Mouse (Mus musculus): ENCODE results near the gene Rpusd4. TPM values are rescaled to one million over a fixed set of nuclear protein-coding genes. Genes with fewer than 3 reads are reported as not detected.
A peak's percentile ranks its signal among the peaks of the same experiment; 100 is the strongest.

Gene Rpusd4
- polyA plus RNA-seq, 1 experiment from 2014 or later = 33.3 TPM

DNA sequence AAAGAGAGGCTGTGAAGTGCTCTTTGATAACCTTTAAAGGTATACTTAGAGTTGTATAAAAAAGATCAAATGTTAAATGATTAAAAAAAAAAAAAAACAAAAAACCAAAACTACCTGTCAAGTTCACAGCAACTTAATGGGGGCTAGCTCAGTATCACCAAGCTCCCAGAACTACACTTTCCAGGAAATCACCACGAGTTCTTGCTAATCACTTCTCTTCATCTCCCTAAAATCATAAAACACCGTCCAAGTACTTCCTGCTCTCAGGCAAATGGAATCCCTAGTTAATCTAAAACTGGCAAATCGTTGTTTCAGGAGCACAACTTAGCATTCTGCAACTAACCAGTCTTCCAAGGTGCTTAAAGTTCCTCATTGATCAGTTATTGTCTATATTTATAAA is 3.2 kb upstream of the Rpusd4 start:
- H3K4me1 ChIP-seq = peaks cover 21% of the 10 kb centered on the region
- 87% methylated on average over 3 of the region's 3 CpGs for WGBS
- no peaks in the 10 kb centered on the region for H3K27me3 ChIP-seq (ENCODE audit: poor library complexity, severe bottlenecking)
- no peaks in the 10 kb centered on the region for H3K9me3 ChIP-seq
- H3K36me3 ChIP-seq (replicated peaks) = peaks cover 23% of the 10 kb centered on the region
- DNase-seq (ENCODE audit: extremely low spot score, low spot score) = no peak
- no peak overlapping the region for H3K4me3 ChIP-seq
- H3K27ac ChIP-seq = no peak overlapping the region

DNA sequence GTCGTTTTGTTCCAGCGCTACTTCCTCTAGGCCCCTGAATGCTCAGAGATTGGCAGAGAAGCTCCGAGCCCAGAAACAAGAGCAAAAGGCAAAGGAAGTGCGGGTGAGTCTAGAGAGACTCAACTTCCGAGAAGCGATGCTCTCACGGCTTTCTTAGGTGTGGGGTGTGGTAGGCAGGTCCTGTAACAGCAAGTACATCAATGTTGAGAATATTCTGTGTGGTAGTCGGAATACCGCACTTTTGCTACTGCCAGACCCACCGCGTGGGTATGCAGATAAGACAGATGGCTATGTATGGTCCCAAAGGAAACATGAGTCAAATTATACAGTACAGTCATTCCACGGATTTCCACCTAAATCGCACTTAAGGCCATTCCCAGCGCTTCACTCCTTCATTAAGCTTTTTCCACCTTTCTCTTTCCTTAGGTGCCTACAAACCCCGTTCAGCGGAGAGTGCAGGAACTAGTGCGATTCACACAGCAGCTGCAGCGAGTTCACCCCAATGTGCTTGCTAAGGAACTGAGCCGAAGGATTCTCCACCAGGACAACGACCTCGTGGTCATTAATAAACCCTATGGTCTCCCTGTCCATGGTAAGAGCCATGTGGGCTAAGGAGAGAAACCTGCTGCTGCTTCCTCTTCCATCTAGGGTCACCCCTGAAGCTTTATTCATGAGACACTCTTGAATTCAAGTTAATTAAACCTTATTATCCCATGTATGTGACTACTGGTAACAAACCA is 481 bp downstream of the Rpusd4 start:
- Histone ChIP-seq H3K27me3 (ENCODE audit: poor library complexity, severe bottlenecking) (no peaks in the 10 kb centered on the region), H3K27ac (peak overlapping the region; percentile 90), H3K4me1 (peaks cover 21% of the 10 kb centered on the region), H3K9me3 (no peaks in the 10 kb centered on the region), H3K4me3 (peak overlapping the region; percentile 84), H3K36me3 (replicated peaks) (peaks cover 37% of the 10 kb centered on the region)
- 3% methylated on average over 21 of the region's 21 CpGs for WGBS
- no peak for DNase-seq (ENCODE audit: extremely low spot score, low spot score)

- Histone ChIP-seq H3K4me1 (peaks cover 4% of the 10 kb centered on the region), H3K27me3 (ENCODE audit: poor library complexity, severe bottlenecking) (no peaks in the 10 kb centered on the region), H3K9me3 (no peaks in the 10 kb centered on the region), H3K27ac (no peak overlapping the region), H3K4me3 (no peak overlapping the region), H3K36me3 (replicated peaks) (peaks cover 56% of the 10 kb centered on the region)
- DNase-seq (ENCODE audit: extremely low spot score, low spot score) = no peak
- 87% methylated on average over 3 of the region's 3 CpGs for WGBS
Observed at GRCm38 (mm10) chr9:35277855-35278365, 10.2 kb downstream of the Rpusd4 start.

- Histone ChIP-seq H3K4me3 (no peak overlapping the region), H3K4me1 (peaks cover 9% of the 10 kb centered on the region), H3K9me3 (no peaks in the 10 kb centered on the region), H3K36me3 (replicated peaks) (peaks cover 51% of the 10 kb centered on the region), H3K27me3 (ENCODE audit: poor library complexity, severe bottlenecking) (peaks cover 3% of the 10 kb centered on the region), H3K27ac (no peak overlapping the region)
- DNase-seq (ENCODE audit: extremely low spot score, low spot score) = no peak
- 91% methylated on average over 4 of the region's 4 CpGs for WGBS
Observed at GRCm38 (mm10) chr9:35278451-35278850, 10.8 kb downstream of the Rpusd4 start.

- no peaks in the 10 kb centered on the region for H3K9me3 ChIP-seq
- WGBS = 22% methylated on average over 5 of the region's 5 CpGs
- H3K27ac ChIP-seq = peak overlapping the region; percentile 80; the same call in 1 of the 2 replicates
Observed at GRCm38 (mm10) chr9:35282006-35282850, 14.6 kb downstream of the Rpusd4 start.

DNA sequence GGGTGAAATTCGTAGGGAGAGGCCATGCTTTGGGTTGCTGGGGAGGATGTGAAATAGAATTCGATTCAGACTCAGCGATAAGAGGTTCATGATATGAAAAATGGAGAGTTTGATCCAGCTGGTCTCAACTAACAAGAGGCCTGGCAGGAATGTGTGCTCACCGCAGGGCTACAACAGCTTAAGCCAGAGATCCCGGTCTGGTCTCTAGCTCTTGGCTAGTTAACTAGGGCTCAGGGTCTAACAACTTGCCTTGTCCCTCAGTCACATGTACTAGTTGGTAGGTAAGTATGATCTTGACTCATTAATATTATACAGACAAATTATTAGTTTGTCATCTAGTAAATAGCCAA is 15.2 kb downstream of the Rpusd4 start:
- Histone ChIP-seq H3K4me3 (no peak overlapping the region), H3K4me1 (peaks cover 36% of the 10 kb centered on the region), H3K27ac (peak overlapping the region; percentile 80), H3K27me3 (ENCODE audit: poor library complexity, severe bottlenecking) (peaks cover 47% of the 10 kb centered on the region), H3K36me3 (replicated peaks) (peaks cover 9% of the 10 kb centered on the region), H3K9me3 (no peaks in the 10 kb centered on the region)
- 61% methylated on average over 5 of the region's 5 CpGs for WGBS
- DNase-seq (ENCODE audit: extremely low spot score, low spot score) = no peak

More at GRCm38 (mm10) chr9:35282006-35282850, 14.6 kb downstream of the Rpusd4 start:
- H3K4me1 ChIP-seq = peaks cover 30% of the 10 kb centered on the region
- H3K36me3 ChIP-seq (replicated peaks) = peaks cover 15% of the 10 kb centered on the region
- no peak overlapping the region for H3K4me3 ChIP-seq
- H3K27me3 ChIP-seq (ENCODE audit: poor library complexity, severe bottlenecking) = peaks cover 41% of the 10 kb centered on the region
- DNase-seq (ENCODE audit: extremely low spot score, low spot score) = peak; percentile 56

DNA sequence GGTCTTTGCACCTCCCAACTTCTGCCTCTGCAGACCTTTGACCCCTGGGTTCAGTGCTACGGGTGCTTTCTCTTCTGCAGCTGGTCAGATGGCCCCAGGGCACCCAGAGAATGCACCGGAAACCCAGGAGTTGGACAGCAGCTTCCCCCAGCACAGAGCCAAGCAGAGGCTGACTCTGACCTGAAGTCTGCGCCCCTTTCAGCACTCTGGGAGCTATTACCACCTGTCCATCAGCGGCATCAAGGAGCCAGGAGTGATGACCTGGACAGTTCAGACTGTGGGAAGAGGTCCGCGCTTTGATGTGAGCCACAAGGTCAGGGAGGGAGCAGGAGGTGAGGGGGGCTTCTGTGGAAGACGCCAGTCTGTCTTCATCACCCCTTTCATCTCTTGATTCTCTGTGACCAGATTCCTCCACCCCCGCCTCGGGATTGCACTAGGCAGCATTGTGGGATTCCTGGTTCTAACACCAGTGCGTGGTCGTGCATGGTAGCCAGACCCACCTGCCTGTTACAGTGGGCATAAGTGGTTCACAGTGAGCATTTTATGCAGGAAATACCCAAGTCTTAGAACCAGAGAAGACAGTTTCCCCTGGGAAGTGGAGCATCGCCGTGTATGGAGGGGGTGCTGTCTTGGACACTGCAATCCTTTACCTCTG is 15.9 kb downstream of the Rpusd4 start:
- peak; percentile 55 for DNase-seq (ENCODE audit: extremely low spot score, low spot score)
- Histone ChIP-seq H3K27me3 (ENCODE audit: poor library complexity, severe bottlenecking) (peaks cover 54% of the 10 kb centered on the region), H3K9me3 (no peaks in the 10 kb centered on the region), H3K4me1 (peaks cover 44% of the 10 kb centered on the region), H3K4me3 (no peak overlapping the region), H3K27ac (peak overlapping the region; percentile 80), H3K36me3 (replicated peaks) (peaks cover 3% of the 10 kb centered on the region; the same call in 1 of the 2 replicates)
- 71% methylated on average over 13 of the region's 13 CpGs for WGBS

- DNase-seq (ENCODE audit: extremely low spot score, low spot score) = no peak
- no peaks in the 10 kb centered on the region for H3K36me3 ChIP-seq (replicated peaks)
- 85% methylated on average over 4 of the region's 4 CpGs for WGBS
- peaks cover 62% of the 10 kb centered on the region for H3K27me3 ChIP-seq (ENCODE audit: poor library complexity, severe bottlenecking)
- peaks cover 52% of the 10 kb centered on the region for H3K4me1 ChIP-seq
- H3K9me3 ChIP-seq = no peaks in the 10 kb centered on the region
- no peak overlapping the region for H3K4me3 ChIP-seq
- peak overlapping the region; percentile 80 for H3K27ac ChIP-seq
Observed at GRCm38 (mm10) chr9:35284351-35284750, 16.7 kb downstream of the Rpusd4 start.

DNA sequence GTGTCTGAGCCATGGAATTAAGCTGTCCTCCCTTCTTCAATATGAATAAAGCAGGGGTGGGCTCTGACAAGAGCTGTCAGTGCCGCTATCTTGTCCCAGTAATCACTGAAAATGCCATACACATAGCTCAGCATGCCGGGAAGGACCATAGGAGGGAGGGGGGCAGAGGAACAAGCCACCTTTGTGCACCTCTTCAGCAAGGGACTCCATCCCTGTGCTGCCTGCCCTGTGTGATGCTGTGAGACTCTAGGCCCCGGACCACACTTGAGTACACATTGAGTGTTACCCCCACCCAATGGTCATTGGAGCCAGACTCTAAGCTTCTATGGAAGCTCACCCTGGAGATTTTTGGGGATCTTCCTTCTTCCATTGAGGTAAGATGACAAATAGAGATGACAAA is 18.7 kb downstream of the Rpusd4 start:
- no peak overlapping the region; the same call in 1 of the 2 replicates for H3K27ac ChIP-seq
- H3K4me1 ChIP-seq = peaks cover 66% of the 10 kb centered on the region
- H3K27me3 ChIP-seq (ENCODE audit: poor library complexity, severe bottlenecking) = peaks cover 74% of the 10 kb centered on the region
- no peak for DNase-seq (ENCODE audit: extremely low spot score, low spot score)
- H3K4me3 ChIP-seq = no peak overlapping the region
- no peaks in the 10 kb centered on the region for H3K36me3 ChIP-seq (replicated peaks)
- 79% methylated on average over 3 of the region's 3 CpGs for WGBS
- H3K9me3 ChIP-seq = no peaks in the 10 kb centered on the region

DNA sequence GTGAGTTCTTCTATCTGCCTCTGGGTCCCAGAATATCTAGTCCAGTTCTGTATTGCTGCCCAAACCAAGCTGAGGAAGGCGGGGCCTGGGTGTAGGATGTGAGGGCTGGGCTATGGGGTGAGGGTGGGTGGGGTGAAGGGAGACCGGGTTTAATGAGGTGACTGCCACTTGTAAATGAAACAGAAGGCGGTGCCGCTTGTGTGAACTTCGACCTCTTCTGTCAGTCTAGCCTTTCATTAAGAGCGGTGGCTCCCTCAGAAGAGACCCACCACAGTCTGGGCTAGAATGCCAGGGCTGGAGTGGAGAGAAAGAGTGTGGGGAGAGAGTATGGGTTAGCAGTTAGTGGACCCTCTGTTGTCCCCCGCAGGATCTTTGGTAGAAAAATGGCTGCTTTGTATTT is 22.3 kb downstream of the Rpusd4 start:
- 15% methylated on average over 7 of the region's 7 CpGs for WGBS

GRCm38 (mm10) chr9:35290417-35290816 is 22.8 kb downstream of the Rpusd4 start:
- DNase-seq (ENCODE audit: extremely low spot score, low spot score) = no peak
- WGBS = 92% methylated on average over 3 of the region's 3 CpGs
- no peak overlapping the region for H3K4me3 ChIP-seq
- no peaks in the 10 kb centered on the region for H3K9me3 ChIP-seq
- H3K36me3 ChIP-seq (replicated peaks) = no peaks in the 10 kb centered on the region
- peaks cover 51% of the 10 kb centered on the region for H3K4me1 ChIP-seq
- H3K27me3 ChIP-seq (ENCODE audit: poor library complexity, severe bottlenecking) = peaks cover 73% of the 10 kb centered on the region
- H3K27ac ChIP-seq = 0 out of 2 replicates have a peak overlapping the region, but pooled peaks have one; percentile 20

More for the DNA sequence above, 22.3 kb downstream of the Rpusd4 start:
- DNase-seq (ENCODE audit: extremely low spot score, low spot score) = peak; percentile 33
- Histone ChIP-seq H3K27ac (no peak overlapping the region), H3K4me3 (no peak overlapping the region), H3K4me1 (peaks cover 51% of the 10 kb centered on the region), H3K9me3 (no peaks in the 10 kb centered on the region), H3K36me3 (replicated peaks) (no peaks in the 10 kb centered on the region), H3K27me3 (ENCODE audit: poor library complexity, severe bottlenecking) (peaks cover 78% of the 10 kb centered on the region)

DNA sequence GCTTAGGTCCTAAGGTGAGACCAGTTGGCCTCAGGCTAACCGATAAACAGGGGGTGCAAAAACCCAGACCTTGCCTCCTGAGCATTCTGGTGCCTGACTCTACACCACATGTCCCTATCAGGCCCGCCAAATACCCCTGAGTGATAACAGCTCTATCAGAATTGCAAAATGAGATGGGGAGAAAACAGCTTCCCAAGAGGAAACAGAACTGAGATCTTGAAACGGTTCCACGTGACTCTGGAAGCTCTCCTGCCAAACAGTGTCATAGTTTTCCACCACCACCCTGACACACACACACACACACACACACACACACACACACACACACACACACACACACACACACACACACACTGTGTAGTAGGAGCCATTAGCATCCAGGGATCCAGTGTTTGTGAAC is 23.3 kb downstream of the Rpusd4 start:
- H3K27ac ChIP-seq = 0 out of 2 replicates have a peak overlapping the region, but pooled peaks have one; percentile 20
- no peaks in the 10 kb centered on the region for H3K36me3 ChIP-seq (replicated peaks)
- no peak overlapping the region for H3K4me3 ChIP-seq
- 81% methylated on average over 4 of the region's 4 CpGs for WGBS
- peaks cover 48% of the 10 kb centered on the region for H3K4me1 ChIP-seq
- peaks cover 68% of the 10 kb centered on the region for H3K27me3 ChIP-seq (ENCODE audit: poor library complexity, severe bottlenecking)
- no peak for DNase-seq (ENCODE audit: extremely low spot score, low spot score)
- peaks cover under 1% of the 10 kb centered on the region for H3K9me3 ChIP-seq
